Mouse (Mus musculus) heart, adult 2 months (tissue): Measurements from ENCODE around the gene Asb10. TPM values are rescaled to one million over a fixed set of nuclear protein-coding genes. Genes with fewer than 3 reads are reported as not detected.

ENCODE experiments used
- DNase-seq, 2 experiments: peaks; one replicate each; pipeline ENCODE4 v3.0.0; 2021
- H3K27ac ChIP-seq: fragments of 200-600 bp; 2 replicates; pipeline ENCODE4 v1.8.1; 2022
- H3K27me3 ChIP-seq: fragments of 200-500 bp; 2 replicates; pipeline ENCODE4 v1.6.1; 2012; ENCODE audit warnings: mild to moderate bottlenecking, low read length, inconsistent platforms, mixed read lengths; ENCODE audit not compliant: control insufficient read depth, insufficient read depth
- H3K36me3 ChIP-seq: fragments of 200-500 bp; 2 replicates; pipeline ENCODE4 v1.6.1; 2012; ENCODE audit warnings: low read length, inconsistent platforms; ENCODE audit not compliant: control insufficient read depth, insufficient read depth
- H3K4me1 ChIP-seq: fragments of 200-500 bp; 2 replicates; pipeline ENCODE4 v1.6.1; 2011; ENCODE audit warnings: low read length; ENCODE audit not compliant: control insufficient read depth, insufficient read depth
- H3K4me3 ChIP-seq: fragments of 200-600 bp; 2 replicates; pipeline ENCODE4 v1.8.1; 2022
- H3K79me2 ChIP-seq: fragments of 200-500 bp; replicated peaks from 2 replicates; pipeline ENCODE4 v1.6.1; 2012; ENCODE audit warnings: mild to moderate bottlenecking, inconsistent platforms, low read length, moderate library complexity, mixed read lengths; ENCODE audit not compliant: control insufficient read depth, insufficient read depth
- H3K9ac ChIP-seq: fragments of 200-500 bp; 2 replicates; pipeline ENCODE4 v1.6.1; 2012; ENCODE audit warnings: low read depth, mild to moderate bottlenecking, control low read depth, inconsistent platforms, low read length, mixed read lengths
- CTCF ChIP-seq: fragments of 200-600 bp; IDR thresholded peaks from 2 replicates; pipeline ENCODE4 v1.8.1; 2022; ENCODE audit warnings: antibody characterized with exemption, mild to moderate bottlenecking, moderate library complexity
- EP300 ChIP-seq: fragments of 200-500 bp; IDR thresholded peaks from 2 replicates; pipeline ENCODE4 v1.6.1; 2011; ENCODE audit warnings: low read depth, low read length, control low read depth; ENCODE audit not compliant: insufficient read depth
- POLR2A ChIP-seq: fragments of 200-500 bp; IDR thresholded peaks from 2 replicates; pipeline ENCODE4 v1.6.1; 2011; ENCODE audit warnings: mild to moderate bottlenecking, low read depth, low read length, control low read depth; ENCODE audit not compliant: insufficient read depth
- WGBS: fragments of 180-500 bp; shearing (Covaris S2); methylation state at CpG from one replicate; pipeline ENCODE4 v1.1.7; 2018; 5-methylcytosine and 5-hydroxymethylcytosine counted together
- intact Hi-C: fragments of 180-260 bp; cut with DNase I; formaldehyde crosslinking; loops from one replicate; pipeline ENCODE4 v1.15.1; 2025
- polyA plus RNA-seq: library from polyadenylated mRNA; depleted of rRNA; stranded (reverse); fragments of >200 nt; gene quantifications from 2 replicates; pipeline ENCODE4 v1.2.3, GENCODE M21; 2012; rRNA removed
- total RNA-seq, 2 experiments: library from RNA; stranded (reverse); gene quantifications; 2 replicates each; pipeline ENCODE4 v1.2.3; 2021

Asb10 gene
- total and polyA plus RNA-seq, 3 experiments: 80.8 to 138 (median 93.5) TPM

DNA sequence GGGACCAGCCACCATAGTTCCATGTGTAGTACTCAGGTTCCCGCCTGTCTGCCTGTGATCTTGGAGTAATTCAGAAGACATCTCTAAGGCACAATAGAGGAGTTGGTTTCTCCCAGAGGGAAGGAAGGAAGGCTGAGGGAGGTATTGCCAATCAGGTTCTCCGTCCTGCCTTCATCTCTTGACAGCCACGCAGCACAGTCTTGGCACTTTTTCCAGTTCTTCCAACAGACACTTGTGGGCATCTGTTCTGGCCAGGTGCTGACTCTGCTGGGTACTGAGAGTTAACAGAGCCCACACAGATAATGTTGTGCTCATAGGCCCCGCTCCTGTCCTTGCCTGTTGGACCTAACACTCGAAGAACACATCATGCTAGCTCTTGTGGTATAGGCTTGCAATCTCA is 54.0 kb downstream of the Asb10 start:
- WGBS: 89% methylated on average over 5 of the region's 5 CpGs

DNA sequence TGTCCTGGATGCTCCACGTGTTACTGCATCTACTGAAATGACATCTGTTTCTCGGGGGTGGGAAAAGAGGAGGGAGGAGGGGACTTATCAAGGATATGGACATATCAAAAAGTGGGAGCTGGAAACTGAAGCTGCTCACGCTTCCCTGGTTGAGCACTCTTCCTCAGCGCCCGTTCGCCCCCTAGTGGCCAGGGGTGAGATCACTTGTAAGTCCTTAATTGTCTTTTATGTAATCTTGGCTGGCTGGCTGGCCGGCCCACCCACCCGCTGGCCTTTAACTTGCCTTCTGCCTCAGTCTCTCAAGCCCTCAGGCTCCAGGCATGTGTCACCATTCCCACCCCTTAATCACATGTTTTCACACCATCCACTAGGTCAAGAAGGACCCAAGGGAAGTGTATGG is 54.7 kb downstream of the Asb10 start:
- H3K36me3 ChIP-seq: no peaks in the 10 kb centered on the region
- intact Hi-C loops: loop anchor here (2.0 to 5.0 kb wide), 2 partner anchors 69 to 165 kb away; no protein-coding TSS in a partner anchor
- H3K4me1 ChIP-seq: peaks cover 3% of the 10 kb centered on the region

More for the DNA sequence above, 54.0 kb downstream of the Asb10 start:
- Histone ChIP-seq H3K79me2 (no peaks in the 10 kb centered on the region), H3K36me3 (no peaks in the 10 kb centered on the region), H3K27me3 (no peaks in the 10 kb centered on the region), H3K4me1 (peaks cover 3% of the 10 kb centered on the region), H3K9ac (no peak overlapping the region), H3K4me3 (no peak overlapping the region), H3K27ac (peak overlapping the region; percentile 13; the same call in 1 of the 2 replicates)
- no peak for DNase-seq
- TF ChIP-seq CTCF (no peak), POLR2A (no peak), EP300 (no peak)
- intact Hi-C loops: loop anchor here (2.0 to 5.0 kb wide), 2 partner anchors 69 to 164 kb away; no protein-coding TSS in a partner anchor

DNA sequence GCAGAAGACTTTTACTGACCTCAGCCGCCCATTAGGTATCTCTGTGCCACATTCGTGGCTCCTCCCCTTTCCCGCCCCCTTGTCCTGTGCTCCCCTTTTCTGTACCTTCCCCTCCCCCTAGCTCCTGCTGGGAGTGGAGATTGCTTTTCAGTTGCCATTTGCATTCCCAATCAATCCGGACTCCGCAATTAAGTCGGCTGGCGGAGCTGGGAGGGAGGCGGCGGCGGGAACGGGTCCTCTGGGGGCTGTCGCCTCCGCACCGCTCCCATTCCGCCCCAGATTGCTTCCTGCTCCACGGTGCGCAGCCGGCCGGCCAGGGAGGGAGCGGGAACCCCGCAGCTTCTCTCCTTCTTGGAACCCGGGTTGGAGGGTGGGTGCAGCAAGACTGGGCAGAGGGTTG is 55.8 kb downstream of the Asb10 start:
- H3K27me3 ChIP-seq: no peaks in the 10 kb centered on the region
- DNase-seq: no peak
- no peaks in the 10 kb centered on the region for H3K36me3 ChIP-seq
- no peak overlapping the region for H3K9ac ChIP-seq
- peaks cover 3% of the 10 kb centered on the region for H3K4me1 ChIP-seq
- no peak overlapping the region for H3K4me3 ChIP-seq
- intact Hi-C loops: loop anchor here (5.0 kb wide), 1 partner anchor 68 kb away; no protein-coding TSS in a partner anchor
- H3K79me2 ChIP-seq: no peaks in the 10 kb centered on the region
- WGBS: 76% methylated on average over 22 of the region's 22 CpGs
- no peak overlapping the region for H3K27ac ChIP-seq
- TF ChIP-seq EP300 (no peak), POLR2A (no peak), CTCF (no peak)

More for the DNA sequence above, 54.7 kb downstream of the Asb10 start:
- Histone ChIP-seq H3K27ac (peak overlapping the region; percentile 13; the same call in 1 of the 2 replicates), H3K79me2 (no peaks in the 10 kb centered on the region), H3K27me3 (no peaks in the 10 kb centered on the region), H3K4me3 (no peak overlapping the region), H3K9ac (no peak overlapping the region)
- WGBS: 1% methylated on average over 8 of the region's 8 CpGs
- DNase-seq: peak; percentile 85 to 91
- TF ChIP-seq POLR2A (no peak), EP300 (no peak; the same call in 1 of the 2 replicates), CTCF (peak; percentile 95)

DNA sequence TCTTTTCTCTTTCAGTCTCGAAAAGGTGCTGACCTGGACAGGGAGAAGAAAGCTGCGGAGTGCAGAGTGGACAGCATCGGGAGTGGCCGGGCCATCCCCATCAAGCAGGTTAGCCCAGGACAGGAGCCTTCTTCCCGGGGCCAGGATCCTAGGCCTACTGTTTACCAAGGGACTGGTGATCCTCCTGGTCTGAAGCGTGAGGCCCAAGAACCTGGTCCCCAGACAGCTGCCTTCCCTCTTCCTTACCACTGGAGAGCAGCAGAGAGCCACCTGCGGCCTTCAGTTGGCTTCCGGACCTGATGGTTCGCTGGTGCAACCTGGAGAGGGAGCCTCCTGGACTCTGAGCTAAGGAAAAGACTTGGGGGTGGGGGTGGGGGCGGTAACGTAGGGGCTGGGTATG is 57.5 kb downstream of the Asb10 start:
- no peak for TF ChIP-seq POLR2A
- peak; percentile 77 for TF ChIP-seq CTCF
- 0 out of 2 replicates have a peak, but pooled peaks have one; percentile 49 for TF ChIP-seq EP300

More for the DNA sequence above, 57.5 kb downstream of the Asb10 start:
- Histone ChIP-seq H3K9ac (no peak overlapping the region), H3K79me2 (no peaks in the 10 kb centered on the region), H3K27me3 (no peaks in the 10 kb centered on the region), H3K4me3 (no peak overlapping the region), H3K4me1 (peaks cover 3% of the 10 kb centered on the region), H3K36me3 (no peaks in the 10 kb centered on the region), H3K27ac (no peak overlapping the region)
- peak; percentile 45 to 46 for DNase-seq
- intact Hi-C loops: no loop called here
- 45% methylated on average over 11 of the region's 11 CpGs for WGBS

Other genes with a start within 250 kb of the Asb10 start
- gene Kcnh2, start 189.4 kb downstream of the Asb10 start, total RNA-seq: 10 to 100 TPM; 59.3 to 68.5 TPM
- 119 and 121 TPM in 2 replicates for gene Kcnh2, start 189.4 kb downstream of the Asb10 start, polyA plus RNA-seq
- 10 to 100 TPM; 23.5 to 24.4 TPM for gene Nos3, start 176.2 kb downstream of the Asb10 start, total RNA-seq
- 26.3 and 30.7 TPM in 2 replicates for gene Nos3, start 176.2 kb downstream of the Asb10 start, polyA plus RNA-seq
- gene Atg9b, start 148.8 kb downstream of the Asb10 start, total RNA-seq: 1 to 10 TPM in 1 of 2 experiments, under 1 TPM in 1; 0.89 to 1.1 TPM
- 2.2 and 2.3 TPM in 2 replicates for gene Atg9b, start 148.8 kb downstream of the Asb10 start, polyA plus RNA-seq
- 10 to 100 TPM; 81.2 to 89.8 TPM for gene Abcb8, start 147.3 kb downstream of the Asb10 start, total RNA-seq
- 148 and 151 TPM in 2 replicates for gene Abcb8, start 147.3 kb downstream of the Asb10 start, polyA plus RNA-seq
- under 1 TPM in 1 of 2 experiments, not detected in 1; 0.14 TPM for gene Asic3, start 127.6 kb downstream of the Asb10 start, total RNA-seq
- 0.32 and 0.59 TPM in 2 replicates for gene Asic3, start 127.6 kb downstream of the Asb10 start, polyA plus RNA-seq
- 10 to 100 TPM; 19.9 to 21.7 TPM for gene Cdk5, start 117.4 kb downstream of the Asb10 start, total RNA-seq
- 42.7 and 51.8 TPM in 2 replicates for gene Cdk5, start 117.4 kb downstream of the Asb10 start, polyA plus RNA-seq
- gene Slc4a2, start 117.1 kb downstream of the Asb10 start, total RNA-seq: 10 to 100 TPM; 22.4 to 25.9 TPM
- gene Slc4a2, start 117.1 kb downstream of the Asb10 start, polyA plus RNA-seq: 37.9 and 41.2 TPM in 2 replicates
- 100 to 1,000 TPM; 287 to 328 TPM for gene Fastk, start 95.7 kb downstream of the Asb10 start, total RNA-seq
- gene Fastk, start 95.7 kb downstream of the Asb10 start, polyA plus RNA-seq: 609 and 613 TPM in 2 replicates
- gene Tmub1, start 93.1 kb downstream of the Asb10 start, total RNA-seq: 10 to 100 TPM; 10.4 to 13.9 TPM
- 28.5 and 34.0 TPM in 2 replicates for gene Tmub1, start 93.1 kb downstream of the Asb10 start, polyA plus RNA-seq
- gene Agap3, start 88.8 kb downstream of the Asb10 start, total RNA-seq: 100 to 1,000 TPM in 1 of 2 experiments, 10 to 100 TPM in 1; 88.4 to 103 TPM
- 78.1 and 102 TPM in 2 replicates for gene Agap3, start 88.8 kb downstream of the Asb10 start, polyA plus RNA-seq
- gene Gbx1, start 13.8 kb downstream of the Asb10 start, total RNA-seq: not detected
- 0.06 TPM in 1 of 2 replicates, not detected in the other for gene Gbx1, start 13.8 kb downstream of the Asb10 start, polyA plus RNA-seq
- gene 4931409K22Rik, start 15.8 kb upstream of the Asb10 start, total RNA-seq: not detected
- gene 4931409K22Rik, start 15.8 kb upstream of the Asb10 start, polyA plus RNA-seq: 0.06 TPM in 1 of 2 replicates, not detected in the other
- 10 to 100 TPM; 52.5 to 55.8 TPM for gene Abcf2, start 36.5 kb upstream of the Asb10 start, total RNA-seq
- gene Abcf2, start 36.5 kb upstream of the Asb10 start, polyA plus RNA-seq: 43.3 and 57.2 TPM in 2 replicates
- 1 to 10 TPM; 7.5 to 9.0 TPM for gene Chpf2, start 45.8 kb upstream of the Asb10 start, total RNA-seq
- gene Chpf2, start 45.8 kb upstream of the Asb10 start, polyA plus RNA-seq: 9.9 and 12.3 TPM in 2 replicates
- 10 to 100 TPM; 58.7 to 61.8 TPM for gene Smarcd3, start 83.4 kb upstream of the Asb10 start, total RNA-seq
- gene Smarcd3, start 83.4 kb upstream of the Asb10 start, polyA plus RNA-seq: 60.2 and 61.0 TPM in 2 replicates
- 10 to 100 TPM; 32.2 to 39.9 TPM for gene Nub1, start 144.6 kb upstream of the Asb10 start, total RNA-seq
- 26.3 and 32.8 TPM in 2 replicates for gene Nub1, start 144.6 kb upstream of the Asb10 start, polyA plus RNA-seq
- gene Wdr86, start 189.7 kb upstream of the Asb10 start, total RNA-seq: 1 to 10 TPM in 1 of 2 experiments, under 1 TPM in 1; 0.43 to 1.0 TPM
- gene Wdr86, start 189.7 kb upstream of the Asb10 start, polyA plus RNA-seq: 0.73 and 1.4 TPM in 2 replicates
- not detected for gene Crygn, start 217.0 kb upstream of the Asb10 start, total RNA-seq
- gene Crygn, start 217.0 kb upstream of the Asb10 start, polyA plus RNA-seq: not detected in 2 replicates